Mouse (Mus musculus): Measurements from ENCODE around the gene Moxd2. TPM values are rescaled to one million over a fixed set of nuclear protein-coding genes. Genes with fewer than 3 reads are reported as not detected.

Gene Moxd2
- total and polyA plus RNA-seq, 3 experiments, result not detected

GRCm38 (mm10) chr6:40900287-40900686 is 13.0 kb upstream of the Moxd2 start, which contains the start of gene Prss58:
Gene Prss58, minus strand, starts transcription at chr6:40900387.
- Histone ChIP-seq H3K36me3 (replicated peaks in 1 of 2; ENCODE audit: control insufficient read depth in 1 of 2, insufficient read depth in 1 of 2, low read length in 1 of 2) (no peaks in the 10 kb centered on the region), H3K27ac (ENCODE audit: insufficient read depth, low read depth) (no peak within 1 kb of the TSS), H3K27me3 (replicated peaks) (no peaks in the 10 kb centered on the region), H3K4me1 (ENCODE audit: control insufficient read depth in 1 of 2, insufficient read depth in 2 of 2) (peaks cover 0 to 4% of the 10 kb centered on the region in 2 experiments; a peak in 2 of 4 replicates), H3K9ac (ENCODE audit: insufficient read depth, low read depth) (no peak within 1 kb of the TSS), H3K4me2 (ENCODE audit: insufficient read depth, low read depth, poor library complexity, severe bottlenecking) (no peak within 1 kb of the TSS), H3K4me3 (replicated peaks in 1 of 3; ENCODE audit: low read depth in 2 of 3, low read length in 2 of 3, poor library complexity in 1 of 3) (no peak within 1 kb of the TSS), H3K79me2 (replicated peaks; ENCODE audit: control insufficient read depth, extremely low read depth, insufficient read depth, poor library complexity, severe bottlenecking) (no peaks in the 10 kb centered on the region), H3K9me3 (replicated peaks; ENCODE audit: low read length) (no peaks in the 10 kb centered on the region)
- in situ Hi-C loops (cut with MboI; ENCODE audit: low pct_ligation_motif_present, low pct_unique_long_range_greater_than_20kb, low sequenced_read_pairs), result no loop called here
- TF ChIP-seq USF1 (IDR thresholded peaks at IDR 0.05; ENCODE audit: low read depth, low read length) (no peak), ETS1 (conservative IDR thresholded peaks at IDR 0.05; ENCODE audit: low read depth, low read length) (no peak), TBP (conservative IDR thresholded peaks at IDR 0.05; ENCODE audit: low read depth, low read length) (no peak), POLR2A (IDR thresholded peaks at IDR 0.05; ENCODE audit: low read depth, low read length) (no peak), EP300 (IDR thresholded peaks at IDR 0.05; ENCODE audit: low read length) (no peak), NELFE (IDR thresholded peaks at IDR 0.05; ENCODE audit: low read depth, low read length) (no peak)
- DNase-seq (ENCODE audit: extremely low read depth), result no peak
- dilution Hi-C loops (cut with MboI; ENCODE audit: extremely low pct_ligation_motif_present, extremely low pct_unique_long_range_greater_than_20kb, low sequenced_read_pairs), result no loop called here

GRCm38 (mm10) chr6:40894716-40895115 is 7.4 kb upstream of the Moxd2 start:
- in situ Hi-C loops (cut with MboI; ENCODE audit: low pct_ligation_motif_present, low pct_unique_long_range_greater_than_20kb, low sequenced_read_pairs), result no loop called here
- dilution Hi-C loops (cut with MboI; ENCODE audit: extremely low pct_ligation_motif_present, extremely low pct_unique_long_range_greater_than_20kb, low sequenced_read_pairs), result no loop called here
- DNase-seq (ENCODE audit: extremely low read depth), result no peak
- Histone ChIP-seq H3K79me2 (replicated peaks; ENCODE audit: control insufficient read depth, extremely low read depth, insufficient read depth, poor library complexity, severe bottlenecking) (no peaks in the 10 kb centered on the region), H3K9ac (ENCODE audit: insufficient read depth, low read depth) (no peak overlapping the region), H3K4me1 (ENCODE audit: control insufficient read depth in 1 of 2, insufficient read depth in 2 of 2) (peaks cover 0 to 14% of the 10 kb centered on the region in 2 experiments; a peak in 2 of 4 replicates), H3K4me2 (ENCODE audit: insufficient read depth, low read depth, poor library complexity, severe bottlenecking) (no peak overlapping the region), H3K36me3 (replicated peaks in 1 of 2; ENCODE audit: control insufficient read depth in 1 of 2, insufficient read depth in 1 of 2, low read length in 1 of 2) (no peaks in the 10 kb centered on the region), H3K27ac (ENCODE audit: insufficient read depth, low read depth) (no peak overlapping the region), H3K27me3 (replicated peaks) (no peaks in the 10 kb centered on the region), H3K9me3 (replicated peaks; ENCODE audit: low read length) (no peaks in the 10 kb centered on the region), H3K4me3 (replicated peaks in 1 of 3; ENCODE audit: low read depth in 2 of 3, low read length in 2 of 3, poor library complexity in 1 of 3) (no peak overlapping the region)
- TF ChIP-seq MAZ (IDR thresholded peaks at IDR 0.05; ENCODE audit: low read depth, low read length), result no peak
- TF ChIP-seq POLR2A (IDR thresholded peaks at IDR 0.05; ENCODE audit: low read depth, low read length), result no peak
- no peak for TF ChIP-seq KAT2A (IDR thresholded peaks at IDR 0.05; ENCODE audit: insufficient replicate concordance, low read length)
- TF ChIP-seq JUND (conservative IDR thresholded peaks at IDR 0.05; ENCODE audit: low read depth, low read length), result no peak
- TF ChIP-seq IRF4 (IDR thresholded peaks at IDR 0.05; ENCODE audit: low read depth, low read length), result no peak
- no peak for TF ChIP-seq UBTF (IDR thresholded peaks at IDR 0.05; ENCODE audit: low read depth, low read length)
- TF ChIP-seq CHD1 (IDR thresholded peaks at IDR 0.05; ENCODE audit: low read depth, low read length), result no peak
- TF ChIP-seq MYC (IDR thresholded peaks at IDR 0.05; ENCODE audit: low read depth, low read length), result no peak
- TF ChIP-seq SIN3A (IDR thresholded peaks at IDR 0.05; ENCODE audit: low read length), result no peak
- no peak for TF ChIP-seq EP300 (IDR thresholded peaks at IDR 0.05; ENCODE audit: low read length)
- no peak for TF ChIP-seq ETS1 (conservative IDR thresholded peaks at IDR 0.05; ENCODE audit: low read depth, low read length)

GRCm38 (mm10) chr6:40893577-40893976 is 6.3 kb upstream of the Moxd2 start:
- in situ Hi-C loops (cut with MboI; ENCODE audit: low pct_ligation_motif_present, low pct_unique_long_range_greater_than_20kb, low sequenced_read_pairs) (no loop called here), dilution Hi-C loops (cut with MboI; ENCODE audit: extremely low pct_ligation_motif_present, extremely low pct_unique_long_range_greater_than_20kb, low sequenced_read_pairs) (no loop called here)
- Histone ChIP-seq H3K27ac (ENCODE audit: insufficient read depth, low read depth) (no peak overlapping the region), H3K4me3 (replicated peaks in 1 of 3; ENCODE audit: low read depth in 2 of 3, low read length in 2 of 3, poor library complexity in 1 of 3) (no peak overlapping the region), H3K9me3 (replicated peaks; ENCODE audit: low read length) (no peaks in the 10 kb centered on the region), H3K36me3 (replicated peaks in 1 of 2; ENCODE audit: control insufficient read depth in 1 of 2, insufficient read depth in 1 of 2, low read length in 1 of 2) (no peaks in the 10 kb centered on the region), H3K4me2 (ENCODE audit: insufficient read depth, low read depth, poor library complexity, severe bottlenecking) (no peak overlapping the region; the same call in 1 of the 2 replicates), H3K79me2 (replicated peaks; ENCODE audit: control insufficient read depth, extremely low read depth, insufficient read depth, poor library complexity, severe bottlenecking) (no peaks in the 10 kb centered on the region), H3K4me1 (ENCODE audit: control insufficient read depth in 1 of 2, insufficient read depth in 2 of 2) (peaks cover 0 to 14% of the 10 kb centered on the region in 2 experiments; a peak in 2 of 4 replicates), H3K27me3 (replicated peaks) (no peaks in the 10 kb centered on the region), H3K9ac (ENCODE audit: insufficient read depth, low read depth) (no peak overlapping the region)
- TF ChIP-seq POLR2A (IDR thresholded peaks at IDR 0.05; ENCODE audit: low read depth, low read length) (no peak), ELF1 (IDR thresholded peaks at IDR 0.05; ENCODE audit: low read depth, low read length) (no peak), RAD21 (IDR thresholded peaks at IDR 0.05; ENCODE audit: low read depth, low read length) (peak; percentile 76), JUND (conservative IDR thresholded peaks at IDR 0.05; ENCODE audit: low read depth, low read length) (no peak), SMC3 (IDR thresholded peaks at IDR 0.05; ENCODE audit: low read depth, low read length) (peak; percentile 53), RCOR1 (conservative IDR thresholded peaks at IDR 0.05; ENCODE audit: low read depth, low read length) (no peak), JUN (IDR thresholded peaks at IDR 0.05; ENCODE audit: insufficient read depth, low read depth, low read length) (no peak), CHD2 (IDR thresholded peaks at IDR 0.05; ENCODE audit: low read length) (no peak), CHD1 (IDR thresholded peaks at IDR 0.05; ENCODE audit: low read depth, low read length) (no peak), IRF4 (IDR thresholded peaks at IDR 0.05; ENCODE audit: low read depth, low read length) (no peak), CTCF (conservative IDR thresholded peaks at IDR 0.05 in 1 of 2, IDR thresholded peaks at IDR 0.05 in 1 of 2; ENCODE audit: low read depth in 2 of 2, low read length in 2 of 2) (peak; percentile 72 to 89), MAZ (IDR thresholded peaks at IDR 0.05; ENCODE audit: low read depth, low read length) (no peak)
- peak; percentile 66 for DNase-seq (ENCODE audit: extremely low read depth)
